Mouse (Mus musculus) limb, embryonic 12.5 days (tissue): Measurements from ENCODE around the gene Cwc22. TPM values are rescaled to one million over a fixed set of nuclear protein-coding genes. Genes with fewer than 3 reads are reported as not detected.

ENCODE experiments used
- ATAC-seq: fragments of 200-750 bp; cut with Nextera tagmentation; 2 replicates; pipeline ENCODE4 v1.8.0; 2017; ENCODE audit warnings: low read depth, moderate TSS enrichment; ENCODE audit not compliant: insufficient number of reproducible peaks, insufficient read depth, low FRiP score, low TSS enrichment
- H3K27ac ChIP-seq: fragments of 300-500 bp; sonication (generic); 2 replicates; pipeline ENCODE4 v1.5.1; 2016; ENCODE audit warnings: mild to moderate bottlenecking, moderate library complexity
- H3K27me3 ChIP-seq: fragments of 300-500 bp; sonication (generic); 2 replicates; pipeline ENCODE4 v1.6.1; 2016; ENCODE audit warnings: mild to moderate bottlenecking, moderate library complexity
- H3K36me3 ChIP-seq: fragments of 300-500 bp; sonication (generic); 2 replicates; pipeline ENCODE4 v1.6.1; 2016; ENCODE audit warnings: mild to moderate bottlenecking, moderate library complexity
- H3K4me1 ChIP-seq: fragments of 300-500 bp; sonication (generic); replicated peaks from 2 replicates; pipeline ENCODE4 v1.6.1; 2016
- H3K4me2 ChIP-seq: fragments of 300-500 bp; sonication (generic); 2 replicates; pipeline ENCODE4 v1.6.1; 2016; ENCODE audit warnings: mild to moderate bottlenecking, moderate library complexity
- H3K4me3 ChIP-seq: fragments of 300-500 bp; sonication (generic); replicated peaks from 2 replicates; pipeline ENCODE4 v1.5.1; 2016; ENCODE audit warnings: mild to moderate bottlenecking
- H3K9ac ChIP-seq: fragments of 300-500 bp; sonication (generic); replicated peaks from 2 replicates; pipeline ENCODE4 v1.6.1; 2016; ENCODE audit warnings: mild to moderate bottlenecking, moderate library complexity
- H3K9me3 ChIP-seq: fragments of 300-500 bp; sonication (generic); 2 replicates; pipeline ENCODE4 v1.6.1; 2016; ENCODE audit warnings: mild to moderate bottlenecking, moderate library complexity
- WGBS: fragments of 180-500 bp; shearing (Covaris S2); methylation state at CpG from one replicate; pipeline ENCODE4 v1.1.7; 2016; 5-methylcytosine and 5-hydroxymethylcytosine counted together
- polyA plus RNA-seq: library from polyadenylated mRNA; unstranded; fragments of >200 nt; fragmentation: Nextera tagmentation; extraction: Ambion mirVana; gene quantifications from 2 replicates; pipeline ENCODE4 v1.2.1, GENCODE M21; 2016

Gene Cwc22
- polyA plus RNA-seq, 1 experiment from 2014 or later: 37.2 TPM

DNA sequence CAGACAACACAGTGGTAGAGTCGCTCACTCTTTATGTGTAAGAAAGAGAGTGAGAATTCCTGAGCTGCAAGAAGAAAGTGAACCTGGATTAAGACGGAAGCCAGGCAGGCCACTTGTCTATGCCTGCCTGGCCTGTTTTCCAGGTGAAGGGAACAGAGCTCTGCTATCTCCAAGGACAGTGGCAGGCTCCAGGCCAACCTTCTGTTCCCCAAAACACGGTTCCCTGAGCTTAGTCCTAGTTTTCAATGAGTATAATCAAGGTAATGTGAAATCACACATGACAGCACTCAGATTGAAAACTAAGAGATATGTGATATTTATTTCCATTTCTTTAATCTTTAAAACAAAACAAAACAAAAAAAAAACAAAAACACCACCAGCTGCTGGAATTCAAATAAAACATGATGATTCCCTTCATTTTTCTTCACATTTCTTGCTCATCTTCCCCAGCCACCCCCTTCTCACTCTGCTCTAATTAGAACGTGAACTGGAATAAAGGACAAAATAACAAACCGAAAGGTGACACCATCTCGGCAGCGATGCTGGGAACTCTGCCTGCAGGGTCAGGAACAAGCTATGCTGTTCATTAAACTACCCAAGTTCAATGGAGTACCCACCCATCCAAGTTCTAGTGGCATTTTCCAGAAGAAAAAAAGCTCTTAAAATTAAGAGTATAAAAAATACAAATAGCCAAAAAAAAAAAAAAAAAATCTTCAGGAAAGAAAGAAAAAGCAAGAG lies 20.8 kb downstream of the Cwc22 start:
- no peaks in the 10 kb centered on the region for H3K27me3 ChIP-seq
- H3K9ac ChIP-seq: no peak overlapping the region
- no peak for ATAC-seq
- H3K9me3 ChIP-seq: no peaks in the 10 kb centered on the region
- peaks cover 73% of the 10 kb centered on the region for H3K36me3 ChIP-seq
- no peak overlapping the region for H3K4me2 ChIP-seq
- no peak overlapping the region for H3K27ac ChIP-seq
- 56% methylated on average over 7 of the region's 7 CpGs for WGBS
- no peaks in the 10 kb centered on the region for H3K4me1 ChIP-seq
- no peak overlapping the region for H3K4me3 ChIP-seq

- no peak overlapping the region for H3K27ac ChIP-seq
- H3K36me3 ChIP-seq: peaks cover 70% of the 10 kb centered on the region
- H3K4me1 ChIP-seq: no peaks in the 10 kb centered on the region
These were observed 22.2 kb downstream of the Cwc22 start for GRCm38 (mm10) chr2:77924003-77924402.

GRCm38 (mm10) chr2:77923182-77923581 lies 23.0 kb downstream of the Cwc22 start:
- Histone ChIP-seq H3K4me1 (peaks cover 5% of the 10 kb centered on the region; the same call in 1 of the 2 replicates), H3K9ac (no peak overlapping the region), H3K4me3 (no peak overlapping the region), H3K36me3 (peaks cover 67% of the 10 kb centered on the region), H3K4me2 (no peak overlapping the region), H3K27ac (no peak overlapping the region), H3K27me3 (no peaks in the 10 kb centered on the region), H3K9me3 (no peaks in the 10 kb centered on the region)
- ATAC-seq: no peak
- 93% methylated on average over 8 of the region's 8 CpGs for WGBS

More at GRCm38 (mm10) chr2:77924003-77924402, 22.2 kb downstream of the Cwc22 start:
- Histone ChIP-seq H3K9ac (no peak overlapping the region), H3K27me3 (no peaks in the 10 kb centered on the region), H3K4me2 (no peak overlapping the region), H3K4me3 (no peak overlapping the region), H3K9me3 (no peaks in the 10 kb centered on the region)
- ATAC-seq: no peak
- 91% methylated on average over 3 of the region's 3 CpGs for WGBS

DNA sequence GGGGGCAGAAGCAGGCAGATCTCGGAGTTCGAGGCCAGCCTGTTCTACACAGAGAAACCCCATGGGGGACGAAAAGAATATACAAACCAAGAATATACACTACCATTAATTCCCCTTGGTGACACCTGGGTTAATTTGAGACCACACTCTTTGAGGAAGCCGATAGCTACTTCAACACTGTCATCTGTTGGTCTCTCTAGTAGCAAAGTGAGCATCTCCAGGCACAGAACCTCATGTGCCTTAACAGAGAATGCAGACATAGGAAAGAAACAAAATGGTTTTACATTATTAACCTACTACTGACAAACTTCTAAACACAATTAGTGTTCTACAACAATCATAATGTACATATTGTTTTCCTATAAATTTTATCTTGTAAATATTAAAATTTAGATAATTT lies 24.9 kb downstream of the Cwc22 start:
- Histone ChIP-seq H3K9me3 (no peaks in the 10 kb centered on the region), H3K4me2 (no peak overlapping the region), H3K4me3 (no peak overlapping the region), H3K9ac (no peak overlapping the region), H3K27me3 (no peaks in the 10 kb centered on the region), H3K27ac (no peak overlapping the region), H3K4me1 (peaks cover 8% of the 10 kb centered on the region; the same call in 1 of the 2 replicates), H3K36me3 (peaks cover 68% of the 10 kb centered on the region)
- ATAC-seq: no peak
- WGBS: 91% methylated on average over 4 of the region's 4 CpGs

- Histone ChIP-seq H3K9ac (no peak overlapping the region), H3K9me3 (no peaks in the 10 kb centered on the region), H3K36me3 (peaks cover 70% of the 10 kb centered on the region), H3K4me1 (peaks cover 8% of the 10 kb centered on the region; the same call in 1 of the 2 replicates), H3K27ac (no peak overlapping the region), H3K4me2 (no peak overlapping the region), H3K4me3 (no peak overlapping the region), H3K27me3 (no peaks in the 10 kb centered on the region)
- 92% methylated on average over 2 of the region's 2 CpGs for WGBS
- no peak for ATAC-seq
These were observed 25.6 kb downstream of the Cwc22 start for GRCm38 (mm10) chr2:77920621-77921020.

- no peak for ATAC-seq
- H3K27ac ChIP-seq: no peak overlapping the region
- H3K4me3 ChIP-seq: no peak overlapping the region
- no peak overlapping the region for H3K4me2 ChIP-seq
- H3K36me3 ChIP-seq: peaks cover 76% of the 10 kb centered on the region
- no peaks in the 10 kb centered on the region for H3K27me3 ChIP-seq
- WGBS: 59% methylated on average over 3 of the region's 3 CpGs
- peaks cover 8% of the 10 kb centered on the region; the same call in 1 of the 2 replicates for H3K4me1 ChIP-seq
- H3K9me3 ChIP-seq: no peaks in the 10 kb centered on the region
- H3K9ac ChIP-seq: no peak overlapping the region
These were observed 27.7 kb downstream of the Cwc22 start for GRCm38 (mm10) chr2:77918474-77918873.

- peaks cover 8% of the 10 kb centered on the region; the same call in 1 of the 2 replicates for H3K4me1 ChIP-seq
- WGBS: 57% methylated on average over 2 of the region's 2 CpGs
- H3K27ac ChIP-seq: no peak overlapping the region
- H3K27me3 ChIP-seq: no peaks in the 10 kb centered on the region
- peaks cover 72% of the 10 kb centered on the region for H3K36me3 ChIP-seq
- no peak for ATAC-seq
- H3K9me3 ChIP-seq: no peaks in the 10 kb centered on the region
- H3K4me3 ChIP-seq: no peak overlapping the region
- no peak overlapping the region for H3K4me2 ChIP-seq
- no peak overlapping the region for H3K9ac ChIP-seq
These were observed 28.2 kb downstream of the Cwc22 start for GRCm38 (mm10) chr2:77918006-77918405.

GRCm38 (mm10) chr2:77917360-77917734 lies 28.8 kb downstream of the Cwc22 start:
- no peak overlapping the region for H3K27ac ChIP-seq
- 94% methylated on average over 3 of the region's 3 CpGs for WGBS
- H3K4me3 ChIP-seq: no peak overlapping the region
- H3K9me3 ChIP-seq: no peaks in the 10 kb centered on the region
- no peak overlapping the region for H3K9ac ChIP-seq
- peaks cover 8% of the 10 kb centered on the region; the same call in 1 of the 2 replicates for H3K4me1 ChIP-seq
- no peaks in the 10 kb centered on the region for H3K27me3 ChIP-seq
- no peak for ATAC-seq
- no peak overlapping the region for H3K4me2 ChIP-seq
- peaks cover 79% of the 10 kb centered on the region for H3K36me3 ChIP-seq

- 76% methylated on average over 8 of the region's 8 CpGs for WGBS
- Histone ChIP-seq H3K27me3 (no peaks in the 10 kb centered on the region), H3K27ac (no peak overlapping the region), H3K4me2 (no peak overlapping the region), H3K9ac (no peak overlapping the region), H3K9me3 (no peaks in the 10 kb centered on the region), H3K4me1 (peaks cover 8% of the 10 kb centered on the region; the same call in 1 of the 2 replicates), H3K4me3 (no peak overlapping the region), H3K36me3 (peaks cover 79% of the 10 kb centered on the region)
- ATAC-seq: no peak
These were observed 29.4 kb downstream of the Cwc22 start for GRCm38 (mm10) chr2:77916586-77917359.

GRCm38 (mm10) chr2:77915187-77915586 lies 31.0 kb downstream of the Cwc22 start:
- Histone ChIP-seq H3K9me3 (no peaks in the 10 kb centered on the region), H3K4me2 (no peak overlapping the region), H3K27me3 (no peaks in the 10 kb centered on the region), H3K27ac (no peak overlapping the region), H3K4me1 (peaks cover 8% of the 10 kb centered on the region; the same call in 1 of the 2 replicates), H3K4me3 (no peak overlapping the region), H3K36me3 (peaks cover 78% of the 10 kb centered on the region), H3K9ac (no peak overlapping the region)
- 92% methylated on average over 8 of the region's 8 CpGs for WGBS
- no peak for ATAC-seq

DNA sequence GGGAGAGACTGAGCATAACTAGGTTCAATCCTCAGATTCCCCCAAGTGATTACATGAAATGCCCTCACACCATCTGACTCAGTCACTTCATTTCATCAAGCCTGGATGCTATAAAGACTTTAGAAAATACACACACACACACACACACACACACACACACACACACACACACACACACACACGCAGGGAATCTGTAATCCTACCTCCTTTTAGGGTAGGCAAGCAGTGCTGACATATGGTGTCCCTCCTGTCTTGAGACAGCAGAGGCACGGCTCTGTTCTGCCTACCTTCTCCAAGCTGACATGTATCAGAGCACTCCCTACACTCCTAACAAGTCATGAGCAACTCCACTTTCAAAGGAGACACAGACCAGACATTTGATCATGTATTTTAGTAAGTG lies 32.5 kb downstream of the Cwc22 start:
- no peaks in the 10 kb centered on the region for H3K9me3 ChIP-seq
- peaks cover 7% of the 10 kb centered on the region; the same call in 1 of the 2 replicates for H3K4me1 ChIP-seq
- H3K27ac ChIP-seq: no peak overlapping the region
- H3K9ac ChIP-seq: no peak overlapping the region
- 66% methylated on average over 2 of the region's 2 CpGs for WGBS
- no peak overlapping the region for H3K4me3 ChIP-seq
- ATAC-seq: no peak
- no peaks in the 10 kb centered on the region for H3K27me3 ChIP-seq
- H3K4me2 ChIP-seq: no peak overlapping the region
- peaks cover 71% of the 10 kb centered on the region for H3K36me3 ChIP-seq
